Comparison of ENCODE assay signal across 16 mouse cellular contexts in the genomic region with DNA sequence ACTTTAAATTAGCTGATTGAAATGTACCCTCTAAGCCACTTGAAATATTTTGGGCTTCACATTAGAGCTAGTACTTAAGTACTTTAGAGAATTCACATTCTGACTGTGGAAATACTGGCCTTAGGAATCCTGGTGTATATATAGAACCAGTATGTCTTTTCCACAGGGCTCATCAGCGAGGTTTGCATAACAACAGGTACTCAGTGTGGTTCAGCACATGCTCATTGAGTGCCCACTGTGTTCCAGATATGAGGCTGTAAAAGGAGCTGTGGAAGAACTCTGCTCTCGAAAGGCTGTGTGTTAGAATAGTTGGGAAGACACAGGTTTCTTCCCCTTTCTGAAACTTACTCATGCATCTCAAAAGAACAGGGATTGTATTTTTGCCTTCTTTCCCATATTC. TPM values are rescaled to one million over a fixed set of nuclear protein-coding genes. Genes with fewer than 3 reads are reported as not detected.
"Had no signal": no experiment of that assay in that cellular context is flagged by ENCODE, and none has a peak within 500 bp of the region (broad histone marks: within the 10 kb centered on the region; RNA-seq: fewer than 3 reads in every experiment).

No protein-coding gene starts in this region.

- H3K4me3 ChIP-seq: neural tube, embryonic 13.5 days; neural tube, embryonic 15.5 days; stomach, embryonic 15.5 days had no signal

- H3K9me3 ChIP-seq: neural tube, embryonic 13.5 days; neural tube, embryonic 15.5 days; stomach, embryonic 15.5 days had no signal

- H3K27me3 ChIP-seq: neural tube, embryonic 15.5 days; stomach, embryonic 15.5 days had no signal

- H3K36me3 ChIP-seq: neural tube, embryonic 13.5 days; neural tube, embryonic 15.5 days; stomach, embryonic 15.5 days had no signal

- H3K9ac ChIP-seq: neural tube, embryonic 13.5 days; neural tube, embryonic 15.5 days; stomach, embryonic 15.5 days had no signal

- H3K27ac ChIP-seq: neural tube, embryonic 13.5 days; neural tube, embryonic 15.5 days; stomach, embryonic 15.5 days; stomach, postnatal 0 days had no signal

- DNase-seq: retina, postnatal 1 day; right cerebral cortex, adult 18-20 months; right cerebral cortex, postnatal 14 days; right cerebral cortex, postnatal 25 days; right cerebral cortex, postnatal 4 days; spleen, adult 18-20 months; thymus, adult 18-20 months; thymus, postnatal 14 days; thymus, postnatal 25 days; thymus, postnatal 36 days; thymus, postnatal 4 days had no signal

- H3K4me1 ChIP-seq: neural tube, embryonic 13.5 days; neural tube, embryonic 15.5 days; stomach, embryonic 15.5 days had no signal

RNA-seq across cellular contexts. Expression of a gene that starts 7.0 kb away (rescaled TPM):
- total RNA-seq: neutrophil, adult 5-6 weeks had no signal
